ENCODE assay signal across 39 mouse cellular contexts in the genomic region with DNA sequence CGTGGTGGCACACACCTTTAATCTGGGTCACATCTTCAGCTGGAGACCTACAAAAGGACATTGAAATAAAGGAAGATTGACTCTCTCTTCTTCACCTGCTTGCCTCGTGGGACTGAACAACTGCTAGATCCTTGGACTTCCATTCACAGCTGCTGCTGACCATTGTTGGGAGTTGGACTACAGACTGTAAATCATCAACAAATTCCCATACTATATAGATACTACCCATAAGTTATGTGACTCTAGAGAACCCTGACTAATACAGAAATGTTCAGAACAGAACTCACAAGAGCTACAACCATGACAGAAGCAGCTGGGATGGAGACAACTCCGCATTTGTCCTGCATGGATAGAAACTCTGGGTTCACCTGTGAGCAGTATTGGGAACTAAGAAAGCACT. TPM values are rescaled to one million over a fixed set of nuclear protein-coding genes. Genes with fewer than 3 reads are reported as not detected.
DNase-seq lines count a peak whose midpoint lies in the region; ATAC-seq lines count a peak whose summit lies in the region.
"Had no signal": no experiment of that assay in that cellular context is flagged by ENCODE, and none has a peak within 500 bp of the region (broad histone marks: within the 10 kb centered on the region; RNA-seq: fewer than 3 reads in every experiment).

A gene (plus strand): TSS at position 301 of the 400 bp plus-strand sequence.

- ATAC-seq in hindbrain, embryonic 11.5 days (ENCODE audit: low FRiP score) = no peak
- ATAC-seq in hindbrain, embryonic 14.5 days (ENCODE audit: low FRiP score) = no peak
- no peak for ATAC-seq in hindbrain, embryonic 13.5 days (ENCODE audit: low FRiP score)
- no peak for ATAC-seq in midbrain, embryonic 15.5 days (replicated peaks)
- ATAC-seq: CD4-positive, CD25-positive, alpha-beta regulatory T cell, adult 4 months; forebrain, embryonic 15.5 days; intestine, postnatal 0 days; lung, postnatal 0 days had no signal

- H3K9ac ChIP-seq in hindbrain, embryonic 11.5 days (ENCODE audit: low read depth, low read length) = 0 out of 2 replicates have a peak within 1 kb of the TSS, but pooled peaks have one; percentile 4
- no peak within 1 kb of the TSS for H3K9ac ChIP-seq in hindbrain, embryonic 14.5 days
- H3K9ac ChIP-seq in hindbrain, embryonic 13.5 days = peak within 1 kb of the TSS; percentile 24; the same call in 1 of the 2 replicates
- H3K9ac ChIP-seq in midbrain, embryonic 15.5 days = no peak within 1 kb of the TSS
- H3K9ac ChIP-seq: embryonic facial prominence, embryonic 15.5 days; forebrain, embryonic 15.5 days; heart, embryonic 13.5 days; hindbrain, embryonic 15.5 days; limb, embryonic 13.5 days; liver, embryonic 13.5 days had no signal

- H3K9me3 ChIP-seq in hindbrain, embryonic 11.5 days (ENCODE audit: control insufficient read depth, low read length) = no peaks in the 10 kb centered on the region
- H3K9me3 ChIP-seq in hindbrain, embryonic 14.5 days (ENCODE audit: control insufficient read depth, low read length) = no peaks in the 10 kb centered on the region
- H3K9me3 ChIP-seq in hindbrain, embryonic 13.5 days = no peaks in the 10 kb centered on the region
- H3K9me3 ChIP-seq in midbrain, embryonic 10.5 days (replicated peaks) = no peaks in the 10 kb centered on the region
- no peaks in the 10 kb centered on the region for H3K9me3 ChIP-seq in midbrain, embryonic 15.5 days
- H3K9me3 ChIP-seq: embryonic facial prominence, embryonic 15.5 days; forebrain, embryonic 15.5 days; heart, embryonic 13.5 days; hindbrain, embryonic 15.5 days; limb, embryonic 13.5 days; liver, embryonic 13.5 days had no signal

- no peak within 1 kb of the TSS for H3K4me3 ChIP-seq in hindbrain, embryonic 11.5 days (ENCODE audit: low read depth, low read length)
- no peak within 1 kb of the TSS for H3K4me3 ChIP-seq in hindbrain, embryonic 14.5 days (replicated peaks; ENCODE audit: low read length)
- no peak within 1 kb of the TSS for H3K4me3 ChIP-seq in hindbrain, embryonic 13.5 days
- no peak within 1 kb of the TSS for H3K4me3 ChIP-seq in midbrain, embryonic 10.5 days
- H3K4me3 ChIP-seq in midbrain, embryonic 15.5 days = no peak within 1 kb of the TSS
- H3K4me3 ChIP-seq: embryonic facial prominence, embryonic 15.5 days; forebrain, embryonic 15.5 days; gastrocnemius, adult 2 months; heart, adult 2 months; heart, embryonic 13.5 days; hindbrain, embryonic 15.5 days; limb, embryonic 13.5 days; liver, embryonic 13.5 days had no signal

- H3K27ac ChIP-seq in hindbrain, embryonic 11.5 days (ENCODE audit: low read depth, low read length) = peak within 1 kb of the TSS; percentile 51; the same call in 1 of the 2 replicates
- H3K27ac ChIP-seq in hindbrain, embryonic 14.5 days = no peak within 1 kb of the TSS
- H3K27ac ChIP-seq in hindbrain, embryonic 13.5 days = peak within 1 kb of the TSS; percentile 52
- peak within 1 kb of the TSS; percentile 46; the same call in 1 of the 2 replicates for H3K27ac ChIP-seq in midbrain, embryonic 10.5 days (replicated peaks)
- peak within 1 kb of the TSS; percentile 57 for H3K27ac ChIP-seq in midbrain, embryonic 15.5 days
- H3K27ac ChIP-seq: embryonic facial prominence, embryonic 15.5 days; forebrain, embryonic 15.5 days; heart, adult 2 months; heart, embryonic 13.5 days; hindbrain, embryonic 15.5 days; limb, embryonic 13.5 days; liver, embryonic 13.5 days; macrophage; stomach, postnatal 0 days had no signal

- 87% methylated on average over 3 of the region's 3 CpGs for WGBS in hindbrain, embryonic 11.5 days
- WGBS in hindbrain, embryonic 14.5 days = 89% methylated on average over 3 of the region's 3 CpGs
- whole genome bisulfite sequencing in hindbrain, embryonic 13.5 days = 87% methylated on average over 3 of the region's 3 CpGs
- WGBS in midbrain, embryonic 10.5 days = 92% methylated on average over 3 of the region's 3 CpGs
- WGBS in midbrain, embryonic 15.5 days = 92% methylated on average over 3 of the region's 3 CpGs

- no peak for DNase-seq in hindbrain, embryonic 11.5 days (ENCODE audit: low spot score)
- no peak for DNase-seq in hindbrain, embryonic 14.5 days (ENCODE audit: low spot score)
- no peak for DNase-seq in midbrain, embryonic 10.5 days (ENCODE audit: low spot score)
- DNase-seq in gastrocnemius, postnatal 25 days = no peak
- no peak for DNase-seq in cerebellum, adult 11 months
- DNase-seq: adrenal gland, postnatal 14 days; cerebellum, adult 18-20 months; cerebellum, postnatal 10 days; gastrocnemius, adult 2 months; heart, adult 2 months; heart, postnatal 10 days; kidney, adult 9 months; kidney, postnatal 10 days; layer of hippocampus, adult 9-11 months; liver, embryonic 13.5 days; lung, adult 18-20 months; right cerebral cortex, postnatal 4 days; thymus, adult 18-20 months; thymus, postnatal 25 days had no signal

- H3K36me3 ChIP-seq in hindbrain, embryonic 11.5 days (ENCODE audit: control insufficient read depth, insufficient read depth, low read length) = no peaks in the 10 kb centered on the region
- no peaks in the 10 kb centered on the region for H3K36me3 ChIP-seq in hindbrain, embryonic 14.5 days (replicated peaks; ENCODE audit: control insufficient read depth, insufficient read depth)
- H3K36me3 ChIP-seq in hindbrain, embryonic 13.5 days = no peaks in the 10 kb centered on the region
- no peaks in the 10 kb centered on the region for H3K36me3 ChIP-seq in midbrain, embryonic 10.5 days
- no peaks in the 10 kb centered on the region for H3K36me3 ChIP-seq in midbrain, embryonic 15.5 days (replicated peaks)
- H3K36me3 ChIP-seq: embryonic facial prominence, embryonic 15.5 days; forebrain, embryonic 15.5 days; heart, embryonic 13.5 days; hindbrain, embryonic 15.5 days; limb, embryonic 13.5 days; liver, embryonic 13.5 days had no signal

- H3K4me1 ChIP-seq in hindbrain, embryonic 11.5 days (replicated peaks; ENCODE audit: control insufficient read depth, insufficient read depth, low read length) = peaks cover 7% of the 10 kb centered on the region
- peaks cover 11% of the 10 kb centered on the region for H3K4me1 ChIP-seq in hindbrain, embryonic 14.5 days (replicated peaks; ENCODE audit: control insufficient read depth, insufficient read depth, low read length)
- peaks cover 9% of the 10 kb centered on the region for H3K4me1 ChIP-seq in hindbrain, embryonic 13.5 days (replicated peaks)
- peaks cover 18% of the 10 kb centered on the region for H3K4me1 ChIP-seq in midbrain, embryonic 10.5 days
- peaks cover 9% of the 10 kb centered on the region for H3K4me1 ChIP-seq in midbrain, embryonic 15.5 days
- H3K4me1 ChIP-seq: liver, embryonic 13.5 days had no signal

- H3K27me3 ChIP-seq in hindbrain, embryonic 11.5 days (ENCODE audit: control insufficient read depth, insufficient read depth, low read length) = no peaks in the 10 kb centered on the region
- H3K27me3 ChIP-seq in hindbrain, embryonic 14.5 days (ENCODE audit: control insufficient read depth, insufficient read depth, low read length) = no peaks in the 10 kb centered on the region
- no peaks in the 10 kb centered on the region for H3K27me3 ChIP-seq in hindbrain, embryonic 13.5 days
- H3K27me3 ChIP-seq in midbrain, embryonic 10.5 days (ENCODE audit: low read depth, poor library complexity, severe bottlenecking) = no peaks in the 10 kb centered on the region
- no peaks in the 10 kb centered on the region for H3K27me3 ChIP-seq in midbrain, embryonic 15.5 days (replicated peaks)
- H3K27me3 ChIP-seq: embryonic facial prominence, embryonic 15.5 days; forebrain, embryonic 15.5 days; heart, embryonic 13.5 days; hindbrain, embryonic 15.5 days; limb, embryonic 13.5 days; liver, embryonic 13.5 days had no signal

- H3K4me2 ChIP-seq in hindbrain, embryonic 11.5 days (replicated peaks; ENCODE audit: low read depth, low read length) = no peak within 1 kb of the TSS
- no peak within 1 kb of the TSS for H3K4me2 ChIP-seq in hindbrain, embryonic 14.5 days (replicated peaks)
- H3K4me2 ChIP-seq in hindbrain, embryonic 13.5 days = no peak within 1 kb of the TSS
- H3K4me2 ChIP-seq in midbrain, embryonic 15.5 days = no peak within 1 kb of the TSS
- H3K4me2 ChIP-seq: embryonic facial prominence, embryonic 15.5 days; forebrain, embryonic 15.5 days; heart, embryonic 13.5 days; hindbrain, embryonic 15.5 days; liver, embryonic 13.5 days had no signal

RNA-seq across cellular contexts. Expression of the gene that starts here (rescaled TPM):
- polyA plus RNA-seq in hindbrain, embryonic 11.5 days (2014; fragmentation: Nextera tagmentation; extraction: Ambion mirVana) = not detected in 2 replicates
- not detected in 2 replicates for polyA plus RNA-seq in hindbrain, embryonic 14.5 days (2014; fragmentation: Nextera tagmentation; extraction: Ambion mirVana)
- polyA plus RNA-seq in hindbrain, embryonic 13.5 days (2015; fragmentation: Nextera tagmentation; extraction: Ambion mirVana) = not detected in 2 replicates
- polyA plus RNA-seq in midbrain, embryonic 10.5 days (2016; fragmentation: Nextera tagmentation; extraction: Ambion mirVana) = not detected in 2 replicates
- not detected in 2 replicates for polyA plus RNA-seq in midbrain, embryonic 15.5 days (2015; fragmentation: Nextera tagmentation; extraction: Ambion mirVana)
- total RNA-seq in gastrocnemius, postnatal 25 days (2021) = not detected
- total RNA-seq: adrenal gland, postnatal 14 days; common myeloid progenitor, adult 5-6 weeks; gastrocnemius, adult 2 months; gastrocnemius, postnatal 4 days; heart, adult 2 months; heart, postnatal 10 days; left cerebral cortex, adult 18-20 months; left cerebral cortex, postnatal 25 days; megakaryocyte-erythroid progenitor cell, adult 5-6 weeks had no signal
- polyA plus RNA-seq: CD4-positive, CD25-positive, alpha-beta regulatory T cell, adult 4 months; embryonic facial prominence, embryonic 15.5 days; forebrain, embryonic 15.5 days; heart, adult 2 months; heart, embryonic 13.5 days; hindbrain, embryonic 15.5 days; intestine, postnatal 0 days; large intestine, adult 2 months; limb, embryonic 13.5 days; liver, embryonic 13.5 days; lung, postnatal 0 days; macrophage; neural tube, embryonic 11.5 days; spleen, adult 2 months; stomach, postnatal 0 days had no signal

Comparison
In these comparisons a context has a peak if more than half of its experiments do, and no peak if none do; other contexts are left out.
1. H3K9ac ChIP-seq: peak in hindbrain, embryonic 11.5 days (single experiment) and hindbrain, embryonic 13.5 days (single experiment); none in hindbrain, embryonic 14.5 days (single experiment) and midbrain, embryonic 15.5 days (single experiment).